Mouse (Mus musculus) colon, adult 2 months (tissue): ENCODE measurements around the gene Klra3. TPM values are rescaled to one million over a fixed set of nuclear protein-coding genes. Genes with fewer than 3 reads are reported as not detected.

ENCODE experiments used
- polyA plus RNA-seq: library from polyadenylated mRNA; depleted of rRNA; stranded (reverse); fragments of >200 nt; gene quantifications from 2 replicates; pipeline ENCODE4 v1.2.3, GENCODE M21; 2012; rRNA removed

The Klra3 gene
- not detected in 2 replicates for polyA plus RNA-seq

GRCm38 (mm10) chr6:130337411-130337810 is at the start of gene Klra3:
Gene Klra3 (minus strand): TSS chr6:130337574.

GRCm38 (mm10) chr6:130386750-130387149 is 49.4 kb upstream of the Klra3 start, which contains the start of gene Klra1:
Gene Klra1 (minus strand): TSS chr6:130386874.

GRCm38 (mm10) chr6:130281828-130282227 is 55.5 kb downstream of the Klra3 start, which contains the start of gene Klra10:
Gene Klra10 (minus strand): TSS chr6:130281928.

Other genes starting within 250 kb of the Klra3 start
- not detected in 2 replicates for gene Klra8, start 207.7 kb downstream of the Klra3 start, polyA plus RNA-seq
- gene Klra9, start 144.5 kb downstream of the Klra3 start, polyA plus RNA-seq = not detected in 2 replicates
- gene Klra7, start 104.3 kb downstream of the Klra3 start, polyA plus RNA-seq = not detected in 2 replicates
- not detected in 2 replicates for gene Klra10, start 55.6 kb downstream of the Klra3 start, polyA plus RNA-seq
- gene Klra1, start 49.3 kb upstream of the Klra3 start, polyA plus RNA-seq = not detected in 2 replicates